Mouse (Mus musculus): ENCODE results near the gene Cfap58. TPM values are rescaled to one million over a fixed set of nuclear protein-coding genes. Genes with fewer than 3 reads are reported as not detected.

The Cfap58 gene
- polyA plus RNA-seq, 1 experiment, result not detected

DNA sequence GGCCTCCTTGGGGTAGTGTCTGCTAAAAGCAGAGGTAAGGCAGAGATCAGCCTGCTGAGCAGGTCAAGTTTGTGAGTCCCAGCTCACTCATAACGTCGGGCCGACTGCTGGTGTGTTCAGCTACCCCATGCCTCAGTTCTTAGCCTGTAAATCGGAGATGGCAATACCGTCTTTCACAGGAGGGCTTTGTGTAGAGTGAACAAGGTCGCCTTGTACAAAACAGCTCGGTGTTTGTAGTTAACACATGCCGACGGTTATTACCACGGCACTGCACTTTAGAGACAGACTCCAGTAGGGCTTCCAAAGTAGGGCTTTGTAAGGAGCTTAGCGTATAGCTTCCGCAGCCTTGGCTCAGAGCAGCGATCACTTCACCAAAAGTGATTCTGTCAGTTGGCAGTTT lies 63.8 kb downstream of the Cfap58 start:
- H3ac ChIP-seq (ENCODE audit: control insufficient read depth, insufficient read length, low read depth), result no peak overlapping the region
- H3K36me3 ChIP-seq (ENCODE audit: control insufficient read depth, insufficient read depth), result no peaks in the 10 kb centered on the region
- TF ChIP-seq CTCF (IDR thresholded peaks at IDR 0.05; ENCODE audit: control insufficient read depth, insufficient read depth, insufficient read length), result no peak
- no peak for TF ChIP-seq MYOD1 (IDR thresholded peaks at IDR 0.05; ENCODE audit: control insufficient read depth, insufficient read length, low read depth)
- TF ChIP-seq FOSL1 (IDR thresholded peaks at IDR 0.05; ENCODE audit: insufficient read depth, low read length, poor library complexity, severe bottlenecking), result no peak
- TF ChIP-seq CEBPB (IDR thresholded peaks at IDR 0.05; ENCODE audit: low read depth), result no peak
- no peak for TF ChIP-seq USF1 (IDR thresholded peaks at IDR 0.05; ENCODE audit: low read depth)
- no peak for TF ChIP-seq MYOG (IDR thresholded peaks at IDR 0.05; ENCODE audit: control insufficient read depth, extremely low read depth, insufficient read length)

DNA sequence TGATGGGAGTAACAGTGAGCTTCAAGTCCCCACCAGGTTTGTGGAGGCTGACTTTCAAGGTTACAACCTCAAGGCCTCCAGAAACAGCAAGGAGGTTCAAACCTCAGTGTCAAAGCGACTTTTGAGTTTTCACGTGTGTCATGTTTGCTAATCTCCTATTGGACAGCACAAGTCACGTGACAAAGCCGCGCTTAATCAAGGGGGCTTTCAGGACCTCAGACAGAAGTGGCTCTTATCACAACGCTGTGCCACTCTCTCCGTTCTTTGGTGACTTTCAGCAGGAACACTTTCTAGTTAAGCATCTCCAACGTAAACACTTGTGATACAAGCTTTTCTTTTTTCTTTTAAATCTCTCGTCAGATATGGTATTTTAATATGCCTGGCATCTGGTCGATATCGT lies 64.3 kb downstream of the Cfap58 start:
- Histone ChIP-seq H3K4me3 (ENCODE audit: insufficient read depth, poor library complexity, severe bottlenecking) (no peak overlapping the region), H3K27me3 (ENCODE audit: control insufficient read depth, insufficient read depth, insufficient read length) (peaks cover 35% of the 10 kb centered on the region), H3K79me2 (ENCODE audit: control insufficient read depth, insufficient read depth) (no peaks in the 10 kb centered on the region), H3K36me3 (ENCODE audit: control insufficient read depth, insufficient read depth) (no peaks in the 10 kb centered on the region), H3K79me3 (ENCODE audit: low read depth) (no peaks in the 10 kb centered on the region), H3ac (ENCODE audit: control insufficient read depth, insufficient read length, low read depth) (no peak overlapping the region)
- TF ChIP-seq USF1 (IDR thresholded peaks at IDR 0.05; ENCODE audit: low read depth), result peak; percentile 10
- no peak for TF ChIP-seq MYOD1 (IDR thresholded peaks at IDR 0.05; ENCODE audit: control insufficient read depth, insufficient read length, low read depth)
- TF ChIP-seq FOSL1 (IDR thresholded peaks at IDR 0.05; ENCODE audit: insufficient read depth, low read length, poor library complexity, severe bottlenecking), result no peak

More for the DNA sequence above, 63.8 kb downstream of the Cfap58 start:
- no peak overlapping the region for H3K4me3 ChIP-seq (ENCODE audit: insufficient read depth, poor library complexity, severe bottlenecking)
- H3K27me3 ChIP-seq (ENCODE audit: control insufficient read depth, insufficient read depth, insufficient read length), result peaks cover 35% of the 10 kb centered on the region
- H3K79me3 ChIP-seq (ENCODE audit: low read depth), result no peaks in the 10 kb centered on the region
- H3K79me2 ChIP-seq (ENCODE audit: control insufficient read depth, insufficient read depth), result no peaks in the 10 kb centered on the region

DNA sequence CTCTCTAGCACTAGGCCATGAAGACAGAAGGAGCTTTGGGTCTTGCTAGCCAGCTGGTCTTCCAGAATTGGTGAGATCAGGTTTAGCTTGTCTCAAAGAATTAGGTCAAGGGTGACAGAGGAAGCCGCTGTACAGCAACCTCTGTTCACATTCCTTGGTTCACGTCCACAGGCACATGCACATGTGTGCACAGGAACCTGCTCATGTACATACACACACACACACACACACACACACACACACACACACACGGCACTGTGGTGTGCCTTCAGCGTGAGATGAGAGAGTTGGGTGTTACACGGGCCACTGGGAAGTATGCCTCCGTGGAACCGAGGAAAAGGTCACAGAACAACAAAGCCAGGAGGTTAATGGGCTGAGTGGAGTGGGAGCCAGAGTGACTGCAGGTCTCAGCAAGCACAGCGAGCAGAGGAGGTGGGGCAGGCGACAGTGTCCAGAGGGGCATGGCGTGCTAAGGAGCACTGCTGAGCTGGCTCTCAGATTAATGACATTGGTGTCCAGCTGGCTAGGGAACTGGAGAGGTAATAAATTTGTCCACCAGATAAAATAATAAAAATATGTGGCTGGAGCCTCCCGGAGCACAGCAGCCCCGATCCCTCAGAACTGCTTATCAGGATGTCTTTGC lies 71.4 kb downstream of the Cfap58 start:
- no peak overlapping the region for H3K4me3 ChIP-seq (ENCODE audit: insufficient read depth, poor library complexity, severe bottlenecking)
- H3ac ChIP-seq (ENCODE audit: control insufficient read depth, insufficient read length, low read depth), result no peak overlapping the region
- H3K79me2 ChIP-seq (ENCODE audit: control insufficient read depth, insufficient read depth), result no peaks in the 10 kb centered on the region
- H3K27me3 ChIP-seq (ENCODE audit: control insufficient read depth, insufficient read depth, insufficient read length), result peaks cover 22% of the 10 kb centered on the region
- no peaks in the 10 kb centered on the region for H3K79me3 ChIP-seq (ENCODE audit: low read depth)
- H3K36me3 ChIP-seq (ENCODE audit: control insufficient read depth, insufficient read depth), result no peaks in the 10 kb centered on the region
- TF ChIP-seq CTCF (IDR thresholded peaks at IDR 0.05; ENCODE audit: control insufficient read depth, insufficient read depth, insufficient read length), result no peak
- no peak for TF ChIP-seq MYOD1 (IDR thresholded peaks at IDR 0.05; ENCODE audit: control insufficient read depth, insufficient read length, low read depth)
- no peak for TF ChIP-seq MYOG (IDR thresholded peaks at IDR 0.05; ENCODE audit: control insufficient read depth, extremely low read depth, insufficient read length)
- no peak for TF ChIP-seq FOSL1 (IDR thresholded peaks at IDR 0.05; ENCODE audit: insufficient read depth, low read length, poor library complexity, severe bottlenecking)
- no peak for TF ChIP-seq MAX (IDR thresholded peaks at IDR 0.05)
- TF ChIP-seq USF1 (IDR thresholded peaks at IDR 0.05; ENCODE audit: low read depth), result no peak
- no peak for TF ChIP-seq CEBPB (IDR thresholded peaks at IDR 0.05; ENCODE audit: low read depth)

DNA sequence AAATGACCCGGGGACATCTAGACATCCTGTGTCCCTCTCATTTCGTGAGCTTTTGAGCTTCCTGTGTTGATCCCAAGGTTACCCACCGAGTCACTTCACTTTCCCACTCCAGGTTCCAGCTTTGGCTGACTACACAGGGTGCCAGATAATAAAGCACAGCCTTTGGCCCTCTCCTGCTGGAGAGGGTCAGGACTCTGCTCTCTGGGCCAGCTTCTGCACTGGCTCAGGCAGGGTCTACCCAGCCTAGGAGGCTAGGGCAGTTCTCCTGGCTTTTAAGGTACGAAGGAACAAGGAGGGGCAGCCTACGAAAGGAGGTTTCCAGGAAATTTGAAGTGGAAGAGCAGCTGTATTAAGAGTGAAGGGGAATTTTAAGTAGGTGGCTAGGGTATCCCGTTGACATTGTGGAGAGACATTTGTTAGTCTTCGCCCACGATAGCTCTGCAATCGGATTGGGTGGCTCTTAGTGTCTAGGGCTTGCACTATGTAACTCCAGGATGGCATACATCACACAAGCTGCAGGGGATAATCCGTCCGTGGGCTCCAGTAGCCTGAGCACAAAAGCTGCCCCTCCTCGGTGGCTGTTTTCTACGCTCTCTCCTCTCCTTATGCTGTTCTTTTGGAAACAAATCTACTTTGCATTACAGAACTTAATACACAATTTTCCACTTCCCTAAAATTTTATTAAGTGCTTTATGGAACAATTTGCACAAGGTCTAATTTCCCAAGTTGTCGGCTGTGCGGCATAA lies 72.3 kb downstream of the Cfap58 start:
- no peaks in the 10 kb centered on the region for H3K36me3 ChIP-seq (ENCODE audit: control insufficient read depth, insufficient read depth)
- peaks cover 24% of the 10 kb centered on the region for H3K27me3 ChIP-seq (ENCODE audit: control insufficient read depth, insufficient read depth, insufficient read length)
- no peak for TF ChIP-seq USF1 (IDR thresholded peaks at IDR 0.05; ENCODE audit: low read depth)
- no peak for TF ChIP-seq FOSL1 (IDR thresholded peaks at IDR 0.05; ENCODE audit: insufficient read depth, low read length, poor library complexity, severe bottlenecking)
- TF ChIP-seq CTCF (IDR thresholded peaks at IDR 0.05; ENCODE audit: control insufficient read depth, insufficient read depth, insufficient read length), result no peak
- no peak for TF ChIP-seq MYOG (IDR thresholded peaks at IDR 0.05; ENCODE audit: control insufficient read depth, extremely low read depth, insufficient read length)
- TF ChIP-seq MYOD1 (IDR thresholded peaks at IDR 0.05; ENCODE audit: control insufficient read depth, insufficient read length, low read depth), result no peak
- no peak for TF ChIP-seq CEBPB (IDR thresholded peaks at IDR 0.05; ENCODE audit: low read depth)
- no peak for TF ChIP-seq MAX (IDR thresholded peaks at IDR 0.05)
- H3K79me2 ChIP-seq (ENCODE audit: control insufficient read depth, insufficient read depth), result no peaks in the 10 kb centered on the region
- H3K79me3 ChIP-seq (ENCODE audit: low read depth), result no peaks in the 10 kb centered on the region
- H3ac ChIP-seq (ENCODE audit: control insufficient read depth, insufficient read length, low read depth), result no peak overlapping the region
- no peak overlapping the region for H3K4me3 ChIP-seq (ENCODE audit: insufficient read depth, poor library complexity, severe bottlenecking)

DNA sequence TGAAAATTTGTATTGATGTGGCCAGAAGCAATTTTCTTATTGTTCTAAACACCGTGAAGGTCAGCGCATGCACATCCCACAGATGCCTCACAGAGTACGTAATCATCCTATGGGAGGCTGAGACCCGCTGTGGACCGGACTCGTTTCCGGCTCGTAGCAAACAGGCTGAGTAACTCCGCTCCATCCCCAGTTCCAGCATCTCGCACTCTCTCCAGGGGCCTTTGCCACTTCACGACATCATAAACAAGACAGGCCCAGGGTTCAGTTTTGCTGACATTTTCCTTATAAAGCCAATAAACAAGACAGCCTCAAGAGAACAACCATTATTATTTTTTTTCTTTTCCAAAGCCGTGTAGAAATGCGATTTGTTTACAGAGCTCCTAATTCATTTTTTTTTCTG lies 82.6 kb downstream of the Cfap58 start:
- TF ChIP-seq MYOD1 (IDR thresholded peaks at IDR 0.05; ENCODE audit: control insufficient read depth, insufficient read length, low read depth), result no peak
- TF ChIP-seq USF1 (IDR thresholded peaks at IDR 0.05; ENCODE audit: low read depth), result no peak
- TF ChIP-seq CEBPB (IDR thresholded peaks at IDR 0.05; ENCODE audit: low read depth), result no peak
- no peak for TF ChIP-seq CTCF (IDR thresholded peaks at IDR 0.05; ENCODE audit: control insufficient read depth, insufficient read depth, insufficient read length)
- Histone ChIP-seq H3K27me3 (ENCODE audit: control insufficient read depth, insufficient read depth, insufficient read length) (peaks cover 12% of the 10 kb centered on the region), H3K4me3 (ENCODE audit: insufficient read depth, poor library complexity, severe bottlenecking) (no peak overlapping the region), H3ac (ENCODE audit: control insufficient read depth, insufficient read length, low read depth) (no peak overlapping the region), H3K36me3 (ENCODE audit: control insufficient read depth, insufficient read depth) (no peaks in the 10 kb centered on the region), H3K79me2 (ENCODE audit: control insufficient read depth, insufficient read depth) (no peaks in the 10 kb centered on the region), H3K79me3 (ENCODE audit: low read depth) (no peaks in the 10 kb centered on the region)

Data from C2C12 (cell line).